Mouse (Mus musculus) kidney, postnatal 10 days (tissue): ENCODE data around the gene Kap.
"Not testable (repeated sequence)": the region's sequence is repeated elsewhere in the genome, so short reads cannot be mapped to it uniquely, and the experiment has no call there.

Experiments used
- DNase-seq: peaks from one replicate; pipeline ENCODE4 v3.0.0; 2021; ENCODE audit warnings: mixed read lengths

Kap gene

DNA sequence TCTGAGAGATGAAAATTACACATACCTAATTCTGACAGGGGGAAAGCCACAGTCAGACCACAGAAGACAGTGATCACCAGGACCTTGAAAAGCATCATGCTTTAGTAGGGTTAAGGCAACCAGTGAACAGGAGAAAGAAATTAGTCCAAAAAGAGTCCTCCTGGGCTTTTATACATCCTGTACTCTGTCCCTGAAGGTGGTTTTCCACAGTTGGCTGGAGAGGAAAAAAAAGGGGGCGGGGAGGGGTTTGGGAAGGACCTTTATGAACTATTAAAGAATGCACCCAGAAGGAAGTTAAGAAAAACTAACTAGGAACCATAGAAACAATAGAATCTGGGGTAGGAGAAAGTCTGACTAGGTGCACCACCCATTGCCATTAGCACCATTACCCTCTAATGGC, at the start of gene Kap:
TSS of gene Kap (minus strand) at position 237 of the 400 bp plus-strand sequence.
- no peak for DNase-seq

- no peak for DNase-seq
These were observed 32.4 kb upstream of the Kap start for GRCm38 (mm10) chr6:133885871-133886415.

DNA sequence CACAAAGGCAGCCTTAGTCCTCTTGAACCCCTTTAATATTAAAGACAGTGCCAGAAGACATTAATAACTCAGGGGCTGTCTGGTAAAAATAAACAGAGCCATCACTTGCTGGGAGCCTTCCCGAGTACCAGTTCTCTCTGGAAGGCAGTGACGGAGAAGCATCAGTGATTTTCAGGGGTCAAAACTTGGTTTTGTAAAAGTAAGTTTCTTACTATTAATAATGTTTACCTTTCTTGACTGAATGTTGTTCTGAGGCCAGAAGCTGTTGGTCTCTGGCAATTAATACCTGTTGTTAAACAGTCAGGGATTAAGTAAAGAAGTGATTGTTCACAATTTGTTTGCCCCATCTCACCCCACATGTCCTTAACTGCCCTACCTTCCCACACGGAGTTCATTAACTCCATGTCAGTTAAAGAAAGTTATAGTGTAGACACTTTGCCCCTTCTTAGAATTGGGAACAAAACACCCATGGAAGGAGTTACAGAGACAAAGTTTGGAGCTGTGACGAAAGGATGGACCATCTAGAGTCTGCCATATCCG, 30.0 kb upstream of the Kap start:
- DNase-seq, result no peak

- DNase-seq, result peak; percentile 59
These were observed 22.4 kb upstream of the Kap start for GRCm38 (mm10) chr6:133875906-133876462.

DNA sequence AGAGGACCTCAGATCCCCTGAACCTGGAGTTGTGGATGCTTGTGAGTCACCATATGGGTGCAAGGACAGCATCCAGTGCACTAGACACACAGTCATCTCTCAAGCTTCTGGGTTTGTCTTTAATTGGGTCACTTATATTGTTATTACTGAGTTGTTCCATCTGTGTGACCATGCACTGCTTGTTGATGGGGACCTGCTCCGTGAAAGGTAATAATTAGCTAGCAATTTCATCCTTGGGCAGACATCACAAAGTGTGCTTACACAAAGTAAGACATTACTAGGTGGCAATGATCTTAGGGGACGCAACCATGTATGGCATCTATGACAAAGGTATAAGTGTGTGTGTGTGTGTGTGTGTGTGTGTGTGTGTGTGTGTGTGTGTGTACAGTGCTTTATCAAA, 19.1 kb upstream of the Kap start:
- DNase-seq, result no peak

- no peak for DNase-seq
These were observed 17.6 kb upstream of the Kap start for GRCm38 (mm10) chr6:133871131-133871530.

- no peak for DNase-seq
These were observed 14.8 kb upstream of the Kap start for GRCm38 (mm10) chr6:133868381-133868780.

DNA sequence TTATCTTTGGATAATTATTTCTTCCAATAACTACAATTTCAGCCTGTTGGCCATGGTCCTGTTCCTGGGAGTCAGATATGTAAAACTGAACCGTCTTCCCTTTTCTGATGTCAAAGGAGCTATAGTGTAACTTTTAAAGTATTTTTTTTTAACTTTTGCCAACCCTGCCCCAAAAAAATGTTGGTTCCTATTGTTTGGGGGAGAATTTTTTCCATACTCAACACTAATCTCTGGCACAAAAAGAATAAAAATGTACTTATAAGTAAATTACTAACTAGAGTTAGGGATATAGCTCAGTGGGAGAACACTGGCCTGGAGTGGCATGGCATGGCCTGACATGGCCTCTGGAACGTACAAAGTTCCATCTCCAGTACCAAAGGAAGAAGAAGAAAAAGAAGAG, 2.3 kb upstream of the Kap start:
- no peak for DNase-seq

DNA sequence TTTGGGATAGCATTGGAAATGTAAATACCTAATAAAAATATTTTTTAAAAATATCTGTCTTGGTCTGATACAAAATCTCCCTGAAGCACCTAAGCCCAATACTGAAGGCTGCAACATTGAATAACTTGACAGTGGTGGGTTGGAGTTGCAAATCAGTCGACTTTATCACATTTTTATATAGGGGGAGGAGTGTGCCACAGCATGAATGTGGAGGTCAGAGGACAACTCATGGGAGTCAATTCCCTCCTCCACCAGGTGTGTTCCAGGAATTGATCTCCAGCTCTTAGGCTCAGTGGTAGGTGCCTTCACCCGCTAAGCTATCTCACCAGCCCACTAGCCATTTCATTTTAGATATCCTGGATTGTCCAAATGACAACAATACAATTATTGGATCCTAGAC, 4.2 kb downstream of the Kap start:
- no peak for DNase-seq

DNA sequence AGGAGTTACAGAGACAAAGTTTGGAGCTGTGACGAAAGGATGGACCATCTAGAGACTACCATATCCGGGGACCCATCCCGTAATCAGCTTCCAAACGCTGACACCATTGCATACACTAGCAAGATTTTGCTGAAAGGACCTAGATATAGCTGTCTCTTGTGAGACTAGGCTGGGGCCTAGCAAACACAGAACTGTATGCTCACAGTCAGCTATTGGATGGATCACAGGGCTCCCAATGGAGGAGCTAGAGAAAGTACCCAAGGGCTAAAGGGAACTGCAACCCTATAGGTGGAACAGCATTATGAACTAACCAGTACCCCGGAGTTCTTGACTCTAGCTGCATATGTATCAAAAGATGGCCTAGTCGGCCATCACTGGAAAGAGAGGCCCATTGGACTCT, 4.7 kb downstream of the Kap start:
- DNase-seq, result not testable (repeated sequence)

DNA sequence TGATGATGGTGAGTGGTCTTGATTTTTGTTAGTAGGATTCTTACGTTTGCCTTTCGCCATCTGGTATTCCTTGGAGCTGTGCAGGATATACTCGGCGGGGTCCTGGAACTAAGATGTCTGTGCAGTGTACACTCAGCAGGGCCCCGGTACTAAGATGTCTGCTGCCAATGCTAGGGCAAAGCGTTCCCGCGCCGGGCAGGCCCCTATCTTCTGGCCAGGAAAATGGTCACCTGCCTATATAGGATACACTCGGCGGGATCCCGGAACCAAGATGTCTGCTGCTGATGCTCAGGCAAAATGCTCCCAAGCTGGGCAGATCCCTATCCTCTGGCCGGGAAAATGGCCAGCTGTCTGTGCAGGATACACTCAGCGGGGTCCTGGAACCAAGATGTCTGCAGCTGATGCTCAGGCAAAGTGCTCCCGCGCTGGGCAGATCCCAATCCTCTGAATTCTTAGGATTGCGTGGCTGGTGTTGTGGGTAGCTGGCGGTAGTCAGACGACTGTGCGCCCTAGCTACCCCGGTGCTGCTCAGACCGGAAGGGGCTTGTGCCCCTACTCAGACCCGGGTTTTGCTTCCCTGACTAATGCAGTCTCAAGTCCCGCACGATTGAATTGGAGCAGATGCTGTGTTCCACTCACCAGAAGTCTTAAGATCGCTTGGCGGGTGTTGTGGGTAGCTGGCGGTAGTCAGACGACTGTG, 15.1 kb downstream of the Kap start:
- not testable (repeated sequence) for DNase-seq

DNA sequence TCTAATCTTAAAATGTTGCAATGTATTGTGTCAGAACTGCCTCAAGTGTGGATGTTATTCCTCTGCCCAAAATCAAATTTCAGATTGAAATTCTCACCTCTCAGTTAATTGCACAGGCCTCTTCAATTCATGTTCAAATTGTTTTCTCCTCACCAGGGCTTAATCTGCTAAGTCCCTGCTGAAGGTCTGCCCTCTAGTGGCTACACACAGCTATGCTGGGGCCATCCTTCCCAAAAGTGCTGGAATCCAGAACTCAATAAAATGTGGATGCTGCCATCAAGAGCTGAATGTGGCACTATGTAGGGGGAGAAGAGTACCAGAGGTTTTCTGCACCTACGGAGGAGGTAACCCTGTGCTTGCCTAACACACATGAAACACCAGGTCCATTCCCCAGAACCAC, 41.2 kb downstream of the Kap start:
- peak; percentile 11 for DNase-seq
